Mouse (Mus musculus) erythroblast, embryonic 14.5 days (primary cell): Measurements from ENCODE around the gene Dop1a. TPM values are rescaled to one million over a fixed set of nuclear protein-coding genes. Genes with fewer than 3 reads are reported as not detected.

Experiments
- H3K27me3 ChIP-seq: 2 replicates; pipeline ENCODE4 v1.6.1; 2012; ENCODE audit warnings: inconsistent platforms; ENCODE audit not compliant: control insufficient read depth
- H3K36me3 ChIP-seq: 2 replicates; pipeline ENCODE4 v1.6.1; 2012; ENCODE audit warnings: mild to moderate bottlenecking, inconsistent platforms; ENCODE audit not compliant: control insufficient read depth
- H3K4me1 ChIP-seq: 2 replicates; pipeline ENCODE4 v1.6.1; 2012; ENCODE audit warnings: inconsistent platforms; ENCODE audit not compliant: control insufficient read depth
- H3K4me3 ChIP-seq: replicated peaks from 2 replicates; pipeline ENCODE3; 2012; ENCODE audit warnings: moderate library complexity, mild to moderate bottlenecking, inconsistent platforms
- H3K9me3 ChIP-seq: 2 replicates; pipeline ENCODE4 v1.6.1; 2012; ENCODE audit warnings: low read length, inconsistent platforms, mixed read lengths; ENCODE audit not compliant: control insufficient read depth
- GATA1 ChIP-seq: IDR thresholded peaks from 2 replicates; pipeline ENCODE4 v1.6.1; 2012; ENCODE audit warnings: low read length, inconsistent platforms, mixed read lengths
- TAL1 ChIP-seq: IDR thresholded peaks from 3 replicates; pipeline ENCODE4 v1.6.1; 2012; ENCODE audit warnings: low read length, inconsistent platforms, mixed read lengths
- polyA plus RNA-seq: library from polyadenylated mRNA; stranded (reverse); fragments of >175 nt; gene quantifications from 2 replicates; pipeline ENCODE4 v1.2.3, GENCODE M21; 2012

Gene Dop1a
- polyA plus RNA-seq, 1 experiment = 0.15 TPM

GRCm38 (mm10) chr9:86447431-86447830 lies 19.5 kb upstream of the Dop1a start:
- Histone ChIP-seq H3K27me3 (no peaks in the 10 kb centered on the region), H3K9me3 (no peaks in the 10 kb centered on the region), H3K4me3 (no peak overlapping the region), H3K36me3 (no peaks in the 10 kb centered on the region), H3K4me1 (peaks cover 9% of the 10 kb centered on the region)
- TF ChIP-seq TAL1 = no peak
- no peak for TF ChIP-seq GATA1

GRCm38 (mm10) chr9:86449581-86449980 lies 17.4 kb upstream of the Dop1a start:
- TF ChIP-seq GATA1 = no peak
- no peak for TF ChIP-seq TAL1

GRCm38 (mm10) chr9:86451094-86451493 lies 15.9 kb upstream of the Dop1a start:
- H3K4me1 ChIP-seq = peaks cover 9% of the 10 kb centered on the region
- H3K27me3 ChIP-seq = no peaks in the 10 kb centered on the region
- no peaks in the 10 kb centered on the region for H3K9me3 ChIP-seq
- no peak for TF ChIP-seq TAL1
- TF ChIP-seq GATA1 = no peak
- no peaks in the 10 kb centered on the region for H3K36me3 ChIP-seq
- no peak overlapping the region for H3K4me3 ChIP-seq

More at GRCm38 (mm10) chr9:86449581-86449980, 17.4 kb upstream of the Dop1a start:
- H3K4me1 ChIP-seq = peaks cover 9% of the 10 kb centered on the region
- H3K9me3 ChIP-seq = no peaks in the 10 kb centered on the region
- H3K27me3 ChIP-seq = no peaks in the 10 kb centered on the region
- no peaks in the 10 kb centered on the region for H3K36me3 ChIP-seq
- no peak overlapping the region for H3K4me3 ChIP-seq

DNA sequence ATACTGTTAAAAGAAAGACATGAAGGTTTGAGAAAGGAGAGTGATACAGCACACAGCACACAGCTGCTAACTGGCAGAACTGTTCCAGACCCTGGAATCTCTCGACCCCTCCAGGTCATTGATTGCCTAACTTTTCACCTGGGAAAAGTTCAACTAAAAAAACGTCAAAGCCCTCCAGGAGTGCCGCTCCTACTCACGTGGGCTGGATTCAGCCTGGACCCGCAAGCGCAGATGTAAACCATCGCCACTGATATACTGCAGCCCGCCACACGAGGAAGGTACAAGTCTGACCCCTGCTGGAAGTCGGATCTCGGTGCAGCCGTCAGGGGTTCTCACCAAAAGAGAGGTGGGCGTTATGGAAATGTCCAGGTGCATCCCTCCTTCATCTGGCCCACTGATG lies 15.3 kb upstream of the Dop1a start:
- TF ChIP-seq TAL1 = no peak
- no peak for TF ChIP-seq GATA1
- Histone ChIP-seq H3K4me1 (peaks cover 9% of the 10 kb centered on the region), H3K36me3 (no peaks in the 10 kb centered on the region), H3K27me3 (no peaks in the 10 kb centered on the region), H3K9me3 (no peaks in the 10 kb centered on the region), H3K4me3 (no peak overlapping the region)

GRCm38 (mm10) chr9:86453626-86454025 lies 13.3 kb upstream of the Dop1a start:
- no peak for TF ChIP-seq TAL1
- TF ChIP-seq GATA1 = no peak
- Histone ChIP-seq H3K9me3 (no peaks in the 10 kb centered on the region), H3K27me3 (no peaks in the 10 kb centered on the region), H3K4me1 (peaks cover 9% of the 10 kb centered on the region), H3K36me3 (no peaks in the 10 kb centered on the region), H3K4me3 (no peak overlapping the region)

GRCm38 (mm10) chr9:86464151-86465105 lies 2.5 kb upstream of the Dop1a start, which contains the start of gene Ube2cbp:
Gene Ube2cbp (minus strand): TSS chr9:86464950.
- H3K4me3 ChIP-seq = peak within 1 kb of the TSS; percentile 83
- peaks cover 36% of the 10 kb centered on the region for H3K4me1 ChIP-seq
- no peaks in the 10 kb centered on the region for H3K9me3 ChIP-seq
- peaks cover 2% of the 10 kb centered on the region; the same call in 1 of the 2 replicates for H3K27me3 ChIP-seq
- TF ChIP-seq TAL1 (no peak), GATA1 (no peak)
- H3K36me3 ChIP-seq = no peaks in the 10 kb centered on the region

GRCm38 (mm10) chr9:86475956-86476355 lies 9.0 kb downstream of the Dop1a start:
- Histone ChIP-seq H3K4me3 (no peak overlapping the region), H3K27me3 (no peaks in the 10 kb centered on the region), H3K4me1 (peaks cover 1% of the 10 kb centered on the region; the same call in 1 of the 2 replicates), H3K36me3 (no peaks in the 10 kb centered on the region), H3K9me3 (no peaks in the 10 kb centered on the region)
- TF ChIP-seq TAL1 (no peak), GATA1 (no peak)

DNA sequence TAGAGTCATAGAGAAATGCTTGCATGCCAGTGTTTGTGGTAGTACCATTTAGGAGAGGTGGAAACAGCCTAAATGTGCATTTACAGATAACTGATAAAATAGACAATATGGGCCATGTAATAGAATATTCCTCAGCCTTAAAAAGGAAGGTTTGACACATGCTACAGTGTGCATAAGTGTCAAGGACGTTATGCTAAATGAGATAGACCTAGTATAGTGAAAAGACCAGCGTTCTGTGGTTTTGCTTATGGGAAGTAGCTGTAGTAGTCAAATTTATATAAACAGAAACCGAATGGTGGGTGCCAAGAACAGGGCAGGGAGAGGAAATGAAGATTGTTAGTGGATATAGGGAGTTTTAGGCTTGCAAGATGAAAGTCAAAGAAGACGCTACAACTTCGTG lies 9.8 kb downstream of the Dop1a start:
- TF ChIP-seq TAL1 = no peak
- TF ChIP-seq GATA1 = no peak
- H3K4me1 ChIP-seq = peaks cover 1% of the 10 kb centered on the region; the same call in 1 of the 2 replicates
- H3K36me3 ChIP-seq = no peaks in the 10 kb centered on the region
- H3K4me3 ChIP-seq = no peak overlapping the region
- H3K9me3 ChIP-seq = no peaks in the 10 kb centered on the region
- H3K27me3 ChIP-seq = no peaks in the 10 kb centered on the region

DNA sequence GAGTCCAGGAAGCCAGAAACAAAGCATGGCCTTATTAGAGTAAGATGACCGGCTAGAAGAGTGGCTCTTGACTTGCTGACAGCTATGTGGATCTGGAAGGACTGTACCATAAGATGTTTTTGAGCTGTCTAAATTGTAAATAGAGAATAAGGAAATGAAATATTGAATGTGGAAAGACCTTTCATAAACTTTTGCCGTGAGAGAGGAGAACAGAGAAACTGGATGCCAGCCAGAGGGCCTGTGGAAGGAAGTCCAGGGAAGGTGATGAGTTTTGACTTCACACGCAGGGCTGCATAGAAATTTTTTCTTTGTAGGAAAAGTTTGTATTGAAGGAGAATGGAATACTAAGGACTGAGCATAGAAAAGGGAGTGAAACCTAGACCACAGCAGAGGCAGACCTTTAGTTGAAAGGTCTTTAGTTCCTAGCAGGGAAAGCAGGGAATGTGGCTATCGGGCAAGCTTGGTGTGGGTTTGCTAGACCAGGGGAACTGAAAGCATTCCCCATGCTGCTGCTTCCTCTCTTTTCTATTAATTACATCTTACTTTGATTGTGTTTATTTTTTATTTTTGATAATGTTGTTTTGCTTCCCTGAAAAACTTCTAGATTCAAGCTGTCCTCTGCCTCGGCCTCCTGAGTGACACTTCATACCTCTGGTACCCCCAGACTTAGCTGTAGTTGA lies 11.6 kb downstream of the Dop1a start:
- Histone ChIP-seq H3K27me3 (no peaks in the 10 kb centered on the region), H3K9me3 (no peaks in the 10 kb centered on the region), H3K4me1 (peaks cover 1% of the 10 kb centered on the region; the same call in 1 of the 2 replicates), H3K4me3 (no peak overlapping the region), H3K36me3 (no peaks in the 10 kb centered on the region)
- TF ChIP-seq TAL1 (no peak), GATA1 (no peak)
